Mouse (Mus musculus) frontal cortex, postnatal 25 days (tissue): ENCODE data around the gene Tipin.
"Not testable (repeated sequence)": the region's sequence is repeated elsewhere in the genome, so short reads cannot be mapped to it uniquely, and the experiment has no call there.

Experiments used
- DNase-seq, 2 experiments: peaks; one replicate each; pipeline ENCODE4 v3.0.0; 2022; ENCODE audit warnings: low spot score in 2 of 2

The Tipin gene

GRCm38 (mm10) chr9:64271249-64271648 is 10.1 kb upstream of the Tipin start:
- no peak for DNase-seq

- peak; percentile 22 to 52 for DNase-seq
These were observed 8.8 kb upstream of the Tipin start for GRCm38 (mm10) chr9:64272611-64273010.

- no peak for DNase-seq
These were observed 7.6 kb upstream of the Tipin start for GRCm38 (mm10) chr9:64273757-64274156.

- no peak for DNase-seq
These were observed 7.1 kb upstream of the Tipin start for GRCm38 (mm10) chr9:64274291-64274690.

- no peak for DNase-seq
These were observed 6.5 kb upstream of the Tipin start for GRCm38 (mm10) chr9:64274919-64275318.

GRCm38 (mm10) chr9:64277706-64278105 is 3.7 kb upstream of the Tipin start:
- DNase-seq = peak; percentile 45 to 54

- no peak for DNase-seq
These were observed 2.6 kb upstream of the Tipin start for GRCm38 (mm10) chr9:64278665-64279310.

- no peak for DNase-seq
These were observed 399 bp downstream of the Tipin start for GRCm38 (mm10) chr9:64281781-64282178.

GRCm38 (mm10) chr9:64282404-64282987 is 1.1 kb downstream of the Tipin start:
- no peak for DNase-seq

- DNase-seq = not testable (repeated sequence)
These were observed 21.7 kb downstream of the Tipin start for GRCm38 (mm10) chr9:64303086-64303485.

- DNase-seq = no peak
These were observed 25.3 kb downstream of the Tipin start for GRCm38 (mm10) chr9:64306476-64307312.

GRCm38 (mm10) chr9:64310996-64311785 is 29.8 kb downstream of the Tipin start:
- no peak for DNase-seq

GRCm38 (mm10) chr9:64312128-64312527 is 30.7 kb downstream of the Tipin start:
- DNase-seq = no peak

GRCm38 (mm10) chr9:64314696-64315095 is 33.3 kb downstream of the Tipin start:
- no peak for DNase-seq

- no peak for DNase-seq
These were observed 35.6 kb downstream of the Tipin start for GRCm38 (mm10) chr9:64316986-64317385.

- no peak for DNase-seq
These were observed 42.6 kb downstream of the Tipin start for GRCm38 (mm10) chr9:64323976-64324375.

- DNase-seq = no peak
These were observed 54.4 kb downstream of the Tipin start for GRCm38 (mm10) chr9:64335825-64336224.

- no peak for DNase-seq
These were observed 58.0 kb downstream of the Tipin start for GRCm38 (mm10) chr9:64339361-64339760.

- peak; percentile 48 for DNase-seq
These were observed 59.2 kb downstream of the Tipin start for GRCm38 (mm10) chr9:64340351-64341253.

- DNase-seq = no peak
These were observed 59.8 kb downstream of the Tipin start, which contains the start of gene Dis3l for GRCm38 (mm10) chr9:64341254-64341566. Gene Dis3l (minus strand): TSS chr9:64341288.

- DNase-seq = no peak
These were observed 60.3 kb downstream of the Tipin start for GRCm38 (mm10) chr9:64341671-64342070.
